Mouse (Mus musculus): ENCODE results near the gene Itgb4. TPM values are rescaled to one million over a fixed set of nuclear protein-coding genes. Genes with fewer than 3 reads are reported as not detected.
"Not testable (repeated sequence)": the region's sequence is repeated elsewhere in the genome, so short reads cannot be mapped to it uniquely, and the experiment has no call there.

Itgb4 gene
- total and polyA plus RNA-seq, 3 experiments, result 0.05 to 0.13 TPM; not detected in 1

DNA sequence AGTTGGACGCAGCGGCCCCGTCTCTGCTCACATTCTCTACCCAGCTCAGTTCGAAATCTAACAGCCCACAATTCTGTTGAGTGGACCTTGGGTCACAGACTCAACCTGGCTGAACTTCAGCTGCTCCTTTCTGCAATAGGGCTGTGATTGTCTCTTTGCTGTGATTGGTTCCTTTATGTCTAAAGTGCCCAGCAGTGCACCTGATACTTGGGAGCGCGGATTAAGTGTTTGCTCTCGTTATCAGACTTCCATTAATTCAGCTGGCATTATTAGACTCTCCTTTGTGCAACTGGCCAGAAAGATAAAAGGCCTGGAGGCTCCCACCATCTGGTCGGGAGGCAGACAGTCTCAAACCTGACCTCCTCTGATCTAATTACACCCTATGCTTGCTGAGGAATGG lies 40.3 kb downstream of the Itgb4 start:
- H3K4me1 ChIP-seq (ENCODE audit: insufficient read depth, low read depth, low read length), result peaks cover 64% of the 10 kb centered on the region
- peaks cover 17% of the 10 kb centered on the region for H3K36me3 ChIP-seq (replicated peaks)
- H3K27me3 ChIP-seq (ENCODE audit: insufficient read depth, low read length), result peaks cover 24% of the 10 kb centered on the region
- DNase-seq (ENCODE audit: low spot score) (peak; percentile 68), ATAC-seq (ENCODE audit: extremely low read depth, insufficient number of reproducible peaks, low FRiP score, poor library complexity, severe bottlenecking) (peak; percentile 72)
- TF ChIP-seq GATA1 (IDR thresholded peaks at IDR 0.05; ENCODE audit: borderline replicate concordance, low read length) (no peak), TAL1 (conservative IDR thresholded peaks at IDR 0.05; ENCODE audit: low read depth, low read length) (peak; percentile 84), POLR2AphosphoS5 (IDR thresholded peaks at IDR 0.05; ENCODE audit: insufficient replicate concordance, low read depth, low read length) (no peak), GATA2 (IDR thresholded peaks at IDR 0.05; ENCODE audit: borderline replicate concordance, low read depth, low read length) (no peak), CTCF (IDR thresholded peaks at IDR 0.05; ENCODE audit: low read depth, low read length) (no peak)
- H3K9me3 ChIP-seq (replicated peaks), result no peaks in the 10 kb centered on the region
- no peak overlapping the region; the same call in 1 of the 2 replicates for H3K4me3 ChIP-seq (ENCODE audit: low read depth, low read length)

- H3K27me3 ChIP-seq (ENCODE audit: insufficient read depth, low read length), result peaks cover 18% of the 10 kb centered on the region
- no peaks in the 10 kb centered on the region for H3K9me3 ChIP-seq (replicated peaks)
- no peak overlapping the region for H3K4me3 ChIP-seq (ENCODE audit: low read depth, low read length)
- no peak for ATAC-seq (ENCODE audit: extremely low read depth, insufficient number of reproducible peaks, low FRiP score, poor library complexity, severe bottlenecking)
- no peak for DNase-seq (ENCODE audit: low spot score)
- H3K4me1 ChIP-seq (ENCODE audit: insufficient read depth, low read depth, low read length), result peaks cover 40% of the 10 kb centered on the region
- TF ChIP-seq CTCF (IDR thresholded peaks at IDR 0.05; ENCODE audit: low read depth, low read length), result peak; percentile 38
- no peak; the same call in 1 of the 2 replicates for TF ChIP-seq POLR2AphosphoS5 (IDR thresholded peaks at IDR 0.05; ENCODE audit: insufficient replicate concordance, low read depth, low read length)
- H3K36me3 ChIP-seq (replicated peaks), result peaks cover 19% of the 10 kb centered on the region
Measured at GRCm38 (mm10) chr11:116018106-116018505, 43.6 kb downstream of the Itgb4 start.

GRCm38 (mm10) chr11:116018867-116019266 lies 44.4 kb downstream of the Itgb4 start:
- peaks cover 16% of the 10 kb centered on the region for H3K27me3 ChIP-seq (ENCODE audit: insufficient read depth, low read length)
- not testable (repeated sequence) for ATAC-seq (ENCODE audit: extremely low read depth, insufficient number of reproducible peaks, low FRiP score, poor library complexity, severe bottlenecking); DNase-seq (ENCODE audit: low spot score); H3K4me3 ChIP-seq (ENCODE audit: low read depth, low read length); H3K9me3 ChIP-seq (replicated peaks)
- H3K36me3 ChIP-seq (replicated peaks), result peaks cover 25% of the 10 kb centered on the region
- H3K4me1 ChIP-seq (ENCODE audit: insufficient read depth, low read depth, low read length), result peaks cover 34% of the 10 kb centered on the region

- Histone ChIP-seq H3K4me1 (ENCODE audit: insufficient read depth, low read depth, low read length) (peaks cover 31% of the 10 kb centered on the region), H3K36me3 (replicated peaks) (peaks cover 27% of the 10 kb centered on the region), H3K9me3 (replicated peaks) (no peaks in the 10 kb centered on the region), H3K27me3 (ENCODE audit: insufficient read depth, low read length) (peaks cover 11% of the 10 kb centered on the region), H3K4me3 (ENCODE audit: low read depth, low read length) (no peak overlapping the region)
- ATAC-seq (ENCODE audit: extremely low read depth, insufficient number of reproducible peaks, low FRiP score, poor library complexity, severe bottlenecking) (no peak), DNase-seq (ENCODE audit: low spot score) (no peak)
- TF ChIP-seq GATA2 (IDR thresholded peaks at IDR 0.05; ENCODE audit: borderline replicate concordance, low read depth, low read length) (no peak), POLR2AphosphoS5 (IDR thresholded peaks at IDR 0.05; ENCODE audit: insufficient replicate concordance, low read depth, low read length) (peak; percentile 91; the same call in 1 of the 2 replicates)
Measured at GRCm38 (mm10) chr11:116019360-116019791, 44.9 kb downstream of the Itgb4 start.

DNA sequence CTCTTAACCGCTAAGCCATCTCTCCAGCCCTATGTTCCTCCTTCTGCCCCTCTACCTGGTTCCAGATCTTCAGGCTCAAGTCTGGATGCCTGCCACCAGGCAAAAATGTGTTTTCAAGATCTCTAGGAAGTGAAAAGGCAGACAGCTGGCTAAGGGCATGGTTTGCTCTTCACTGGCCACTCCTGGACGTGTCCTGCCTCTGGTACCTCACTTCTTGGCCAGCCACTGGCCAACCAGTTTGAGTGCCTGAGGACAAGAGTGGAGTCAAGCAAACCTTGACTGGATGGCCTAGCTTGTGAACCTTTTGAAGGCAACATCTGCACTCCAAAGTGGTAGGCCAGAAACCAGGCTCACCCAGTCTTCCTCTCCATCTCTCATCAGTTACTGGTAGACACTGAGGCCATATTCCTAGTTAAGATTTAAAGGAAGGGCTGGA lies 45.5 kb downstream of the Itgb4 start:
- TF ChIP-seq GATA2 (IDR thresholded peaks at IDR 0.05; ENCODE audit: borderline replicate concordance, low read depth, low read length) (no peak), POLR2AphosphoS5 (IDR thresholded peaks at IDR 0.05; ENCODE audit: insufficient replicate concordance, low read depth, low read length) (peak; percentile 99), TAL1 (conservative IDR thresholded peaks at IDR 0.05; ENCODE audit: low read depth, low read length) (no peak), CTCF (IDR thresholded peaks at IDR 0.05; ENCODE audit: low read depth, low read length) (no peak), GATA1 (IDR thresholded peaks at IDR 0.05; ENCODE audit: borderline replicate concordance, low read length) (no peak)
- Histone ChIP-seq H3K4me3 (ENCODE audit: low read depth, low read length) (no peak overlapping the region), H3K9me3 (replicated peaks) (no peaks in the 10 kb centered on the region), H3K27me3 (ENCODE audit: insufficient read depth, low read length) (peaks cover 7% of the 10 kb centered on the region), H3K36me3 (replicated peaks) (peaks cover 27% of the 10 kb centered on the region), H3K4me1 (ENCODE audit: insufficient read depth, low read depth, low read length) (peaks cover 26% of the 10 kb centered on the region)
- DNase-seq (ENCODE audit: low spot score), result no peak
- no peak for ATAC-seq (ENCODE audit: extremely low read depth, insufficient number of reproducible peaks, low FRiP score, poor library complexity, severe bottlenecking)

GRCm38 (mm10) chr11:116020519-116020922 lies 46.0 kb downstream of the Itgb4 start:
- TF ChIP-seq GATA1 (IDR thresholded peaks at IDR 0.05; ENCODE audit: borderline replicate concordance, low read length), result no peak
- TF ChIP-seq CTCF (IDR thresholded peaks at IDR 0.05; ENCODE audit: low read depth, low read length), result 0 out of 2 replicates have a peak, but pooled peaks have one; percentile 9
- peak; percentile 12; the same call in 1 of the 2 replicates for TF ChIP-seq POLR2AphosphoS5 (IDR thresholded peaks at IDR 0.05; ENCODE audit: insufficient replicate concordance, low read depth, low read length)
- ATAC-seq (ENCODE audit: extremely low read depth, insufficient number of reproducible peaks, low FRiP score, poor library complexity, severe bottlenecking), result no peak
- Histone ChIP-seq H3K9me3 (replicated peaks) (no peaks in the 10 kb centered on the region), H3K4me3 (ENCODE audit: low read depth, low read length) (no peak overlapping the region), H3K36me3 (replicated peaks) (peaks cover 27% of the 10 kb centered on the region), H3K27me3 (ENCODE audit: insufficient read depth, low read length) (peaks cover 7% of the 10 kb centered on the region), H3K4me1 (ENCODE audit: insufficient read depth, low read depth, low read length) (peaks cover 25% of the 10 kb centered on the region)
- DNase-seq (ENCODE audit: low spot score), result no peak

All from G1E (cell line).